Mouse (Mus musculus) spleen, adult 12 weeks (tissue): ENCODE data around the gene Tsen2.

Source experiments
- DNase-seq: peaks from one replicate; pipeline ENCODE4 v3.0.0; 2022; ENCODE audit warnings: low spot score

The Tsen2 gene

GRCm38 (mm10) chr6:115601715-115602523, 57.5 kb downstream of the Tsen2 start, which contains the start of gene Mkrn2:
Gene Mkrn2 (plus strand): TSS chr6:115601902.
- DNase-seq = peak; percentile 76

- no peak for DNase-seq
Measured at GRCm38 (mm10) chr6:115606461-115606860, 62.0 kb downstream of the Tsen2 start.

GRCm38 (mm10) chr6:115607429-115607828, 63.0 kb downstream of the Tsen2 start:
- DNase-seq = no peak

GRCm38 (mm10) chr6:115609121-115609520, 64.7 kb downstream of the Tsen2 start:
- no peak for DNase-seq

- DNase-seq = no peak
Measured at GRCm38 (mm10) chr6:115610301-115610700, 65.8 kb downstream of the Tsen2 start.

GRCm38 (mm10) chr6:115613793-115614192, 69.3 kb downstream of the Tsen2 start:
- DNase-seq = no peak

- no peak for DNase-seq
Measured at GRCm38 (mm10) chr6:115615983-115616382, 71.5 kb downstream of the Tsen2 start.

- DNase-seq = no peak
Measured at GRCm38 (mm10) chr6:115619818-115620217, 75.4 kb downstream of the Tsen2 start.

- no peak for DNase-seq
Measured at GRCm38 (mm10) chr6:115620942-115621341, 76.5 kb downstream of the Tsen2 start.

- no peak for DNase-seq
Measured at GRCm38 (mm10) chr6:115626121-115626520, 81.7 kb downstream of the Tsen2 start.
